Mouse (Mus musculus) CH12.LX (cell line): ENCODE measurements around the gene Dhcr7. TPM values are rescaled to one million over a fixed set of nuclear protein-coding genes. Genes with fewer than 3 reads are reported as not detected.

Experiments used
- DNase-seq: peaks from one replicate; pipeline ENCODE4 v3.0.0-alpha.2; 2013; ENCODE audit errors: extremely low read depth
- H3K27ac ChIP-seq: 2 replicates; pipeline ENCODE4 v1.5.1; 2012; ENCODE audit warnings: low read depth, mild to moderate bottlenecking, control low read depth, moderate library complexity; ENCODE audit not compliant: insufficient read depth
- H3K27me3 ChIP-seq: replicated peaks from 2 replicates; pipeline ENCODE3; 2012; ENCODE audit warnings: inconsistent platforms
- H3K36me3 ChIP-seq, 2 experiments: replicated peaks in 1 of 2; 2 replicates each; pipeline versions ENCODE3 to v1.6.1; 2012; ENCODE audit warnings: inconsistent platforms in 1 of 2, low read length in 1 of 2, mild to moderate bottlenecking in 1 of 2, mixed read lengths in 1 of 2, moderate library complexity in 1 of 2; ENCODE audit not compliant: control insufficient read depth in 1 of 2, insufficient read depth in 1 of 2
- H3K4me1 ChIP-seq, 2 experiments: 2 replicates each; pipeline ENCODE4 v1.6.1; 2012; ENCODE audit warnings: inconsistent platforms in 1 of 2, moderate library complexity in 1 of 2; ENCODE audit not compliant: insufficient read depth in 2 of 2, control insufficient read depth in 1 of 2
- H3K4me2 ChIP-seq: 2 replicates; pipeline ENCODE4 v1.6.1; 2012; ENCODE audit warnings: low read depth, mild to moderate bottlenecking, control low read depth; ENCODE audit not compliant: poor library complexity, insufficient read depth, severe bottlenecking
- H3K4me3 ChIP-seq, 3 experiments: fragments of 150-350 bp in 1 of 3; sonication (generic) in 1 of 3; replicated peaks in 1 of 3; 2 replicates each; pipeline versions ENCODE3 to v1.5.1; 2011 to 2012; ENCODE audit warnings: low read depth in 2 of 3, low read length in 2 of 3, mild to moderate bottlenecking in 2 of 3, moderate library complexity in 2 of 3, control low read depth in 1 of 3, improper control_type of control experiment in 1 of 3, inconsistent platforms in 1 of 3, mixed read lengths in 1 of 3; ENCODE audit not compliant: poor library complexity in 1 of 3
- H3K79me2 ChIP-seq: replicated peaks from 2 replicates; pipeline ENCODE4 v1.6.1; 2012; ENCODE audit warnings: mild to moderate bottlenecking, moderate library complexity; ENCODE audit not compliant: control insufficient read depth, poor library complexity, insufficient read depth, severe bottlenecking; ENCODE audit errors: extremely low read depth
- H3K9ac ChIP-seq: 2 replicates; pipeline ENCODE4 v1.6.1; 2012; ENCODE audit warnings: low read depth, mild to moderate bottlenecking, control low read depth, moderate library complexity; ENCODE audit not compliant: insufficient read depth
- H3K9me3 ChIP-seq: replicated peaks from 2 replicates; pipeline ENCODE3; 2012; ENCODE audit warnings: low read length, inconsistent platforms, mixed read lengths
- EP300 ChIP-seq: IDR thresholded peaks from 2 replicates; pipeline ENCODE4 v1.6.1; 2011; ENCODE audit warnings: low read length, improper control_type of control experiment
- IRF4 ChIP-seq: IDR thresholded peaks from 2 replicates; pipeline ENCODE4 v1.6.1; 2014; ENCODE audit warnings: low read depth, mild to moderate bottlenecking, inconsistent platforms, low read length, improper control_type of control experiment
- MAZ ChIP-seq: IDR thresholded peaks from 2 replicates; pipeline ENCODE4 v1.6.1; 2012; ENCODE audit warnings: low read depth, mild to moderate bottlenecking, inconsistent platforms, low read length, improper control_type of control experiment, moderate library complexity
- RAD21 ChIP-seq: IDR thresholded peaks from 2 replicates; pipeline ENCODE4 v1.6.1; 2011; ENCODE audit warnings: low read depth, mild to moderate bottlenecking, low read length, improper control_type of control experiment, moderate library complexity
- TBP ChIP-seq: conservative IDR thresholded peaks from 2 replicates; pipeline ENCODE4 v1.6.1; 2011; ENCODE audit warnings: low read depth, low read length, improper control_type of control experiment
- UBTF ChIP-seq: IDR thresholded peaks from 2 replicates; pipeline ENCODE4 v1.6.1; 2012; ENCODE audit warnings: low read depth, mild to moderate bottlenecking, inconsistent platforms, low read length, improper control_type of control experiment, moderate library complexity
- USF1 ChIP-seq: IDR thresholded peaks from 2 replicates; pipeline ENCODE4 v1.6.1; 2014; ENCODE audit warnings: low read depth, mild to moderate bottlenecking, inconsistent platforms, low read length, improper control_type of control experiment
- ZKSCAN1 ChIP-seq: IDR thresholded peaks from 2 replicates; pipeline ENCODE4 v1.6.1; 2012; ENCODE audit warnings: low read depth, inconsistent platforms, low read length, improper control_type of control experiment, borderline replicate concordance
- dilution Hi-C: fragments of 300-500 bp; cut with MboI; formaldehyde crosslinking; loops from 2 replicates; pipeline ENCODE4 v1.14.3; 2020; ENCODE audit warnings: low sequenced_read_pairs; ENCODE audit not compliant: extremely low pct_unique_long_range_greater_than_20kb, extremely low pct_ligation_motif_present
- in situ Hi-C: fragments of 300-500 bp; cut with MboI; formaldehyde crosslinking; loops from 3 replicates; pipeline ENCODE4 v1.14.3; 2019; ENCODE audit warnings: low sequenced_read_pairs, low pct_ligation_motif_present, low pct_unique_long_range_greater_than_20kb, mixed read lengths
- polyA plus RNA-seq: library from polyadenylated mRNA; unstranded; fragments of >175 nt; gene quantifications from 2 replicates; pipeline ENCODE4 v1.2.1, GENCODE M21; 2012; ENCODE audit warnings: low read depth; ENCODE audit not compliant: insufficient read length
- total RNA-seq, 2 experiments: library from RNA; depleted of rRNA; stranded (reverse); fragments of 300-350 nt in 1 of 2; fragments of >200 nt in 1 of 2; gene quantifications; 2 replicates each; pipeline ENCODE4 v1.2.3; 2012 to 2014

Dhcr7 gene
- total and polyA plus RNA-seq, 3 experiments, result 18.1 to 60.3 (median 22.1) TPM

DNA sequence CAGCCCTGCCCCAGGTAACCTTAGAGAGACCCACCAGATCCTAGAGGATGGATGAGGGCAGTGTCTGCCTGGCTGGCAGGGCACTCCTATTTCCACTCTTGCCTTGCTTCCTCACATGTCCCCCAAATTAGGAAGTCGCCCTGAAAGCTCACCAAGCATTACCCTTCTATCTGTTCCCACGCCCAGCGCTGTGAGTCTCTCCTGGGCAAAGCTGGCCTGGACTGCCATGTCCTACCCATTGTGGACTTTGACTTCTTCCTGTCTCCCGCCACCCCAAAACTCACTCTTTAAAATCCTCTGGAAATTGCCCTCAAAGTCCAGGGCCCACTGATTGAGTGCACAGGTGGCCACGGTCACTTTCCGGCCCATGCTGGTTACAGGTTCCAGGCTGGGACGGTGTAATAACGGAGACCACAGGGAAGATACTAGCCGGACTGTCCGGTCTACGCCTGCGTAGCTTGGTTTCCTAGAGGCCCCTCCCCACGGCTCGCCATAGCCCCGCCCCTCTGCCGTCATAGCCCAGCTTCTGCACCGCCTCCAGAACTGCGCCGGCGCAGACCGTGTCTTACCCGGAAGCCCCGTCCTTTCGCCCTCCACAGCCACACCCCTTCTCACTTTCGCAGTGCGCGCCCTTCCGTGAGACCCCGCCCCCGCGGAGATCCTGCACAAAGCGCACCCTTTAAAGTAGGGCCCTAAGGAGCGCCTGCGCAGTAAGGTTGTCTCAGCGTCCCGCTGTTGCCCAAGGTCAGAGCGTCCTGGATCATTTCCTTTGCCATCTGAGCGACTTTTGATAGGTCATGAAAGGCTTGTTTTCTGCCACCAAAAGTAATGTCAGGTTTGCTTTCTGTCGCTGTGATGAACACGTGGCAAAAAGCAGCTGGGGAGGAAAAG is at the start of gene Dhcr7, which contains the start of gene Nadsyn1 (continued):
- TF ChIP-seq TBP, result peak; percentile 53; the same call in 1 of the 2 replicates
- TF ChIP-seq, all 38 proteins: peak for 18

DNA sequence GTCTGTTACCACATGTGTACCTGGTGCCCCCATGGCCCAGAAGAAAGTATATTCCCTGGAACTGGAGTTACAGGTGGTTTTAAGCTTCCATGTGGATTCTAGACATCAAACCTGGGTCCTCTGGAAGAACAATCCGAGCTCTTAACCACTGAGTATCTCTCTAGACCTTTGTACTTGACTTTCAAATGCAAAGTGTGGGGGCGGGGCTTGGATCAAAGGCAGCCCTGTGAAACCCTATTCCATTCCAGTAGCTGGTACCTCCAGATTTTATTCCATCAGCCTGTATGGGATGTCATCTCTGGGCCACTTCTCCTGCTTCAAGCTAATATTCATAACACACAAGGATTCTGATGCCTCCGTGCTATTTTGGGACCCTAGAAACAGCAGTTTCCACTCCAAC is 46.8 kb upstream of the Dhcr7 start:
- in situ Hi-C loops (no loop called here), dilution Hi-C loops (no loop called here)
- Histone ChIP-seq H3K27me3 (peaks cover 8% of the 10 kb centered on the region), H3K9me3 (peaks cover 4% of the 10 kb centered on the region), H3K4me2 (no peak overlapping the region), H3K4me1 (peaks cover 0 to 7% of the 10 kb centered on the region in 2 experiments; a peak in 2 of 4 replicates), H3K4me3 (no peak overlapping the region), H3K27ac (no peak overlapping the region), H3K79me2 (no peaks in the 10 kb centered on the region), H3K9ac (no peak overlapping the region), H3K36me3 (peaks cover 2 to 22% of the 10 kb centered on the region in 2 experiments)
- DNase-seq, result no peak
- TF ChIP-seq ZKSCAN1 (no peak), IRF4 (no peak)

DNA sequence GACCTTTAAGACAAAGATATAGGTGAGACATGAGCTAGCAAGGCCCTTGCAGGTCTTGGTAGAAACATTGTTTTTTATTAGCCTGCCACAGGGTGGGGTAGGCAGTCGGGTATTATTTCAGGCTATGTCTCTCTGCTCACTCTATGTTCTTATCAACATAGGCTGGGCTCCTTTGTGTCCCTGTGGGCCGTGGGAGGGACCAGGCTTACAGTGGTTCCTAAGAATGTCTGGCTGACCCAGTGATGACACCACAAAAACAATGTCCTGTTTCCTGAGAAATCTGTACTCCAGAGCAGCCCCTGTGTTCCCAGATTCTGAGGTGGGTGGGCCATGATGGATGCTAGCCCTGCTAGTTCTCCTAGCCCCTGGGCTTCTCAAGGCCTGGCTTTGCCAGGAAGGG is 45.6 kb upstream of the Dhcr7 start:
- DNase-seq, result no peak
- H3K4me1 ChIP-seq, result peaks cover 0 to 7% of the 10 kb centered on the region in 2 experiments; a peak in 2 of 4 replicates
- H3K4me2 ChIP-seq, result no peak overlapping the region
- no peak overlapping the region for H3K27ac ChIP-seq
- H3K9ac ChIP-seq, result no peak overlapping the region
- no peaks in the 10 kb centered on the region for H3K79me2 ChIP-seq
- TF ChIP-seq UBTF, result no peak
- no peak for TF ChIP-seq EP300
- TF ChIP-seq MAZ, result no peak
- no peak for TF ChIP-seq USF1
- TF ChIP-seq, all 38 proteins: peak for 0
- in situ Hi-C loops, result no loop called here
- peaks cover 3% of the 10 kb centered on the region for H3K27me3 ChIP-seq
- dilution Hi-C loops, result no loop called here
- no peak overlapping the region for H3K4me3 ChIP-seq
- H3K36me3 ChIP-seq, result peaks cover 4 to 28% of the 10 kb centered on the region in 2 experiments
- peaks cover under 1% of the 10 kb centered on the region for H3K9me3 ChIP-seq

DNA sequence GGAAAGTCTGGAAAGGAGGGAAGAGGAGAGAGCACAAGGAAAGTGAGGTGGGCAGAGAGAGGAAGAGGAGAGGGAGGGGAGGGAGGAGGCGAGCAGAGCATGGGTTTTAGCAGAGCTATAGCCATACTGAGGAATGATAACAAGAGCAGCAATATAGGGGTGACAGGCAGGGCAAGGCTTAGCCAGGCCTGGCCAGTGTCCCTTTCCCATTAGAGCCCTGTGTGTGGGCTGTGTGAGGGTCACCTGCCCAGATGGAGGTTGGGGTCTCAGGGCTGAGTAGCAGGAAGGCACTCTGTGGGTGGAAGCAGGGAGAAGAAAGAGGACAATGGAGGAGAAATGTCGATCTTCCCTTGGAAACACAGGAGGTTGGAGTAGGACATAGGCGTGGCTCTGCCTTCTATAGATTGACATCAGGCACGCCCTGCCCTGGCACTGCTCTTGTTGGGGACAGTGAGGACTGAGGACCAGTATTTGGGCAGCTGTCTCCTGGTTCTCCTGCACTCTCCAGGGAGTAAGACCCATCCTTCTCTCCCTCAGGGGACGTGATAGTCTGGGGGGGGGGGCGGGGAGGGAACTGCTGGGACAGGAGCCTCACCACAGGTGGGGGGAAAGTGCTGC is 39.5 kb upstream of the Dhcr7 start:
- Histone ChIP-seq H3K9ac (0 out of 2 replicates have a peak overlapping the region, but pooled peaks have one; percentile 30), H3K27ac (no peak overlapping the region)
- dilution Hi-C loops, result no loop called here

More for the DNA sequence above, 39.5 kb upstream of the Dhcr7 start:
- H3K4me3 ChIP-seq, result peak overlapping the region; percentile 50 to 69 (median 63)
- H3K9me3 ChIP-seq, result no peaks in the 10 kb centered on the region
- in situ Hi-C loops, result no loop called here
- peaks cover 5% of the 10 kb centered on the region for H3K27me3 ChIP-seq
- TF ChIP-seq RAD21, result no peak
- TF ChIP-seq, all 38 proteins: peak for 0
- DNase-seq, result no peak
- Histone ChIP-seq H3K79me2 (no peaks in the 10 kb centered on the region), H3K4me1 (peaks cover 13 to 31% of the 10 kb centered on the region in 2 experiments), H3K36me3 (peaks cover 4 to 27% of the 10 kb centered on the region in 2 experiments), H3K4me2 (peak overlapping the region; percentile 63)
